Mouse (Mus musculus) lung, embryonic 15.5 days (tissue): ENCODE measurements around the gene Prim2. TPM values are rescaled to one million over a fixed set of nuclear protein-coding genes. Genes with fewer than 3 reads are reported as not detected.

Source experiments
- ATAC-seq: fragments of 200-750 bp; cut with Nextera tagmentation; 2 replicates; pipeline ENCODE4 v1.8.0; 2017; ENCODE audit warnings: moderate number of reproducible peaks, borderline replicate concordance; ENCODE audit not compliant: low FRiP score, low TSS enrichment; ENCODE audit errors: extremely low read depth
- H3K27ac ChIP-seq: fragments of 300-500 bp; sonication (generic); 2 replicates; pipeline ENCODE4 v1.5.1; 2015; ENCODE audit warnings: moderate library complexity, mild to moderate bottlenecking, inconsistent platforms
- H3K27me3 ChIP-seq: fragments of 300-500 bp; sonication (generic); 2 replicates; pipeline ENCODE4 v1.6.1; 2015; ENCODE audit warnings: inconsistent platforms
- H3K36me3 ChIP-seq: fragments of 300-500 bp; sonication (generic); 2 replicates; pipeline ENCODE4 v1.6.1; 2015; ENCODE audit warnings: inconsistent platforms
- H3K4me1 ChIP-seq: fragments of 300-500 bp; sonication (generic); 2 replicates; pipeline ENCODE4 v1.6.1; 2015; ENCODE audit warnings: inconsistent platforms
- H3K4me2 ChIP-seq: fragments of 300-500 bp; sonication (generic); 2 replicates; pipeline ENCODE4 v1.6.1; 2015; ENCODE audit warnings: inconsistent platforms, mild to moderate bottlenecking, moderate library complexity
- H3K4me3 ChIP-seq: fragments of 300-500 bp; sonication (generic); 2 replicates; pipeline ENCODE4 v1.5.1; 2015; ENCODE audit warnings: mild to moderate bottlenecking, inconsistent platforms
- H3K9ac ChIP-seq: fragments of 300-500 bp; sonication (generic); 2 replicates; pipeline ENCODE4 v1.6.1; 2015; ENCODE audit warnings: inconsistent platforms
- H3K9me3 ChIP-seq: fragments of 300-500 bp; sonication (generic); 2 replicates; pipeline ENCODE4 v1.6.1; 2016; ENCODE audit warnings: inconsistent platforms
- WGBS: fragments of 180-500 bp; shearing (Covaris S2); methylation state at CpG from one replicate; pipeline ENCODE4 v1.1.7; 2015; 5-methylcytosine and 5-hydroxymethylcytosine counted together
- polyA plus RNA-seq: library from polyadenylated mRNA; unstranded; fragments of >200 nt; fragmentation: Nextera tagmentation; extraction: Ambion mirVana; gene quantifications from 2 replicates; pipeline ENCODE4 v1.2.1, GENCODE M21; 2015

The Prim2 gene
- polyA plus RNA-seq, 1 experiment from 2014 or later = 45.1 TPM

GRCm38 (mm10) chr1:33531860-33532259 is 137.7 kb downstream of the Prim2 start:
- no peaks in the 10 kb centered on the region for H3K9me3 ChIP-seq
- H3K4me3 ChIP-seq = no peak overlapping the region
- no peaks in the 10 kb centered on the region for H3K36me3 ChIP-seq
- H3K27ac ChIP-seq = no peak overlapping the region
- no peak for ATAC-seq
- H3K9ac ChIP-seq = no peak overlapping the region
- no peaks in the 10 kb centered on the region for H3K4me1 ChIP-seq
- no peak overlapping the region for H3K4me2 ChIP-seq
- H3K27me3 ChIP-seq = no peaks in the 10 kb centered on the region
- WGBS = 87% methylated on average over 3 of the region's 3 CpGs

GRCm38 (mm10) chr1:33531097-33531856 is 138.3 kb downstream of the Prim2 start:
- H3K9me3 ChIP-seq = no peaks in the 10 kb centered on the region
- ATAC-seq = no peak
- H3K4me1 ChIP-seq = no peaks in the 10 kb centered on the region
- no peak overlapping the region for H3K27ac ChIP-seq
- H3K9ac ChIP-seq = no peak overlapping the region
- no peaks in the 10 kb centered on the region for H3K36me3 ChIP-seq
- no peak overlapping the region for H3K4me3 ChIP-seq
- no peaks in the 10 kb centered on the region for H3K27me3 ChIP-seq
- H3K4me2 ChIP-seq = no peak overlapping the region
- 87% methylated on average over 5 of the region's 5 CpGs for WGBS

DNA sequence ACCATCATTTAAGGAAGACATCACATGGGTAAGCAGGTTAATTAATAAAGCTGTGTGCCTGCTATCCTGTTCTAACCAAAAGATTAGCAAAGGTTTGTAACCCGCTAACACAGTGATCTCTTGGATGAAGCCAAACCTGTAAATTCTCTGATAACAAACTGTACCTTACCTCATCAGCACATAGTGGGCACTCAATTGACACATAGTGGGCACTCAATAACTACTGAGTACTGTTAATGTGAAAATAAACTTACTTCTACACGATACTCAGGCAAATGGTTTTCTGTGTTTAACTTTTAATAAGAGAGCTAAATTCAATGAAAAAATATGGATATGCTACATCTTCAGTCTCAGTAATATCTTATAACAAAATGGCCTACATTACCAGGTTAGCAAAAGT is 139.1 kb downstream of the Prim2 start:
- no peak for ATAC-seq
- no peaks in the 10 kb centered on the region for H3K4me1 ChIP-seq
- H3K27me3 ChIP-seq = no peaks in the 10 kb centered on the region
- no peak overlapping the region for H3K4me2 ChIP-seq
- no peak overlapping the region for H3K4me3 ChIP-seq
- no peak overlapping the region for H3K9ac ChIP-seq
- H3K9me3 ChIP-seq = no peaks in the 10 kb centered on the region
- WGBS = 93% methylated on average over 2 of the region's 2 CpGs
- H3K36me3 ChIP-seq = no peaks in the 10 kb centered on the region
- no peak overlapping the region for H3K27ac ChIP-seq

DNA sequence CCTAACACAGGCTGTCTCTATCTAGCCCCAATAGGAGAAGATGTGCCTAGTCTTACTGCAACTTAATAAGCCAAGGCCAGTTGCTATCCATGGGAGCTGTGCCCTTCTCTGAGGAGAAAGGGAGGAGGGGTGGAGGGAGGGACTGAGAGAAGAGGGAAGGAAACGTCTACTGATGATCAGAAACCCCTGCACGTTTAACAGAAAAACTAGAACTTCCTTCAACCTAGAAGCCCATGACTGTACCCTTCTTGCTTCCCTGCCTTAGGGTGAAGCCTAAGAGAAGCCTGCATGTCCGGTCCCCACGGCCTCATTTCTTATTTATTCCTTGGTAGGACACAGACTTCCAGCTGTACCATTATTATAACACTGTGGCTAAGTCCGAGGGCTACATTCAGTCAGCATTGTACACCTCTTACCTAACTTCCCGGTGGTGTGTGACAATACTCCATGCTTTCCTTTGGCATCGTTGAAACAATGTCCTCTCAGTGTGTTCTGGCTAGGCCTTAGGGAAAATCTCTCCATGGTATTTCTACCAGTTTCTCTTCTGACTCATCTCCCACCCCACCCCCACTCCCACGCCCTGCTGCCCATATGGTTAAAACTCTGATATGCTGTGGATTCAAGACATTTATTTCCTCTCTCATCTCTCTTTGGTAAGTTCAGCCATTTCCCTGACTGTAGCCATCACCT is 139.9 kb downstream of the Prim2 start:
- H3K4me1 ChIP-seq = no peaks in the 10 kb centered on the region
- no peak overlapping the region for H3K9ac ChIP-seq
- H3K27ac ChIP-seq = no peak overlapping the region
- WGBS = 75% methylated on average over 8 of the region's 8 CpGs
- no peak for ATAC-seq
- H3K27me3 ChIP-seq = no peaks in the 10 kb centered on the region
- no peak overlapping the region for H3K4me3 ChIP-seq
- no peak overlapping the region for H3K4me2 ChIP-seq
- H3K36me3 ChIP-seq = no peaks in the 10 kb centered on the region
- no peaks in the 10 kb centered on the region for H3K9me3 ChIP-seq

DNA sequence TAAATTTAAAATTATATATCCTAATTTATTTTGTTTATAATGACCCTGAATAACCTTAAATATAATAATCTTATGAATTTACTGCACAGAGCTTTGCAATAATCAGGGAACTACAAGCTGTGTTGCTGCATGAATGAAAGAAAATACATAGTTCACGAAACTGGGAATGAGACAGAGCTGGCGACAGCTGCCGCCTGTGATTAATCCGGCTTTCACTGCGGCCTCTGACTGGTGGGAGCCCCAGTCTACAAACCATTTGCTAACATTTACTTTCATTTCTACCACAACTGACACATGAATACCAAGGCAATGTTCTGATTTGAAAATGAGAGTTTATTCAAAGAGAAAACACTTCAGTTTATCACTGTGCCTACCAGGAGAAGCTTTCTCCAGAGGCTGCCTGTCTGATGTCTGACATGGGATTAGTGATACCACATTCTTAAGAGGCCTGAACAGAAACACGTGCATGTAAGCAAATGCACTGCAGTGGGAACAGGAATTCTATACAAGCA is 142.2 kb downstream of the Prim2 start:
- no peak overlapping the region for H3K4me2 ChIP-seq
- no peaks in the 10 kb centered on the region for H3K27me3 ChIP-seq
- no peaks in the 10 kb centered on the region for H3K4me1 ChIP-seq
- no peak overlapping the region for H3K9ac ChIP-seq
- no peak for ATAC-seq
- no peak overlapping the region for H3K27ac ChIP-seq
- no peaks in the 10 kb centered on the region for H3K36me3 ChIP-seq
- H3K4me3 ChIP-seq = no peak overlapping the region
- H3K9me3 ChIP-seq = no peaks in the 10 kb centered on the region
- 70% methylated on average over 6 of the region's 6 CpGs for WGBS

- Histone ChIP-seq H3K27ac (no peak overlapping the region), H3K4me2 (no peak overlapping the region), H3K27me3 (no peaks in the 10 kb centered on the region), H3K9me3 (no peaks in the 10 kb centered on the region), H3K4me1 (no peaks in the 10 kb centered on the region), H3K9ac (no peak overlapping the region), H3K36me3 (no peaks in the 10 kb centered on the region), H3K4me3 (no peak overlapping the region)
- WGBS = 88% methylated on average over 5 of the region's 5 CpGs
- no peak for ATAC-seq
Observed at GRCm38 (mm10) chr1:33523223-33523622, 146.4 kb downstream of the Prim2 start.

GRCm38 (mm10) chr1:33515124-33515523 is 154.5 kb downstream of the Prim2 start:
- peak; percentile 69; the same call in 1 of the 2 replicates for ATAC-seq
- no peak overlapping the region for H3K27ac ChIP-seq
- H3K4me1 ChIP-seq = no peaks in the 10 kb centered on the region
- H3K27me3 ChIP-seq = no peaks in the 10 kb centered on the region
- no peak overlapping the region for H3K4me3 ChIP-seq
- H3K9me3 ChIP-seq = no peaks in the 10 kb centered on the region
- WGBS = 50% methylated on average over 8 of the region's 8 CpGs
- no peak overlapping the region for H3K4me2 ChIP-seq
- no peak overlapping the region for H3K9ac ChIP-seq
- H3K36me3 ChIP-seq = no peaks in the 10 kb centered on the region

- no peaks in the 10 kb centered on the region for H3K9me3 ChIP-seq
- no peaks in the 10 kb centered on the region for H3K27me3 ChIP-seq
- 88% methylated on average over 4 of the region's 4 CpGs for WGBS
- no peaks in the 10 kb centered on the region for H3K36me3 ChIP-seq
- no peak overlapping the region for H3K4me3 ChIP-seq
- H3K4me1 ChIP-seq = no peaks in the 10 kb centered on the region
- no peak overlapping the region for H3K9ac ChIP-seq
- ATAC-seq = no peak
- H3K4me2 ChIP-seq = no peak overlapping the region
- no peak overlapping the region for H3K27ac ChIP-seq
Observed at GRCm38 (mm10) chr1:33511310-33511709, 158.3 kb downstream of the Prim2 start.

GRCm38 (mm10) chr1:33504371-33504770 is 165.2 kb downstream of the Prim2 start:
- WGBS = 90% methylated on average over 5 of the region's 5 CpGs
- H3K36me3 ChIP-seq = no peaks in the 10 kb centered on the region
- no peak overlapping the region for H3K4me3 ChIP-seq
- no peak overlapping the region for H3K9ac ChIP-seq
- H3K27me3 ChIP-seq = no peaks in the 10 kb centered on the region
- no peaks in the 10 kb centered on the region for H3K9me3 ChIP-seq
- H3K4me2 ChIP-seq = no peak overlapping the region
- H3K27ac ChIP-seq = no peak overlapping the region
- ATAC-seq = no peak
- H3K4me1 ChIP-seq = no peaks in the 10 kb centered on the region

GRCm38 (mm10) chr1:33502890-33503289 is 166.7 kb downstream of the Prim2 start:
- no peak for ATAC-seq
- H3K27ac ChIP-seq = no peak overlapping the region
- H3K4me1 ChIP-seq = no peaks in the 10 kb centered on the region
- no peaks in the 10 kb centered on the region for H3K9me3 ChIP-seq
- no peak overlapping the region for H3K9ac ChIP-seq
- no peak overlapping the region for H3K4me2 ChIP-seq
- H3K27me3 ChIP-seq = no peaks in the 10 kb centered on the region
- no peak overlapping the region for H3K4me3 ChIP-seq
- H3K36me3 ChIP-seq = no peaks in the 10 kb centered on the region
- WGBS = 61% methylated on average over 7 of the region's 7 CpGs

- 61% methylated on average over 1 of the region's 1 CpGs for WGBS
- no peak overlapping the region for H3K4me2 ChIP-seq
- no peak overlapping the region for H3K9ac ChIP-seq
- no peaks in the 10 kb centered on the region for H3K4me1 ChIP-seq
- H3K27me3 ChIP-seq = no peaks in the 10 kb centered on the region
- no peak for ATAC-seq
- no peaks in the 10 kb centered on the region for H3K36me3 ChIP-seq
- no peak overlapping the region for H3K4me3 ChIP-seq
- no peak overlapping the region for H3K27ac ChIP-seq
- no peaks in the 10 kb centered on the region for H3K9me3 ChIP-seq
Observed at GRCm38 (mm10) chr1:33502298-33502697, 167.3 kb downstream of the Prim2 start.

GRCm38 (mm10) chr1:33500111-33500510 is 169.5 kb downstream of the Prim2 start:
- Histone ChIP-seq H3K9ac (no peak overlapping the region), H3K36me3 (no peaks in the 10 kb centered on the region), H3K27me3 (no peaks in the 10 kb centered on the region), H3K9me3 (no peaks in the 10 kb centered on the region), H3K4me1 (no peaks in the 10 kb centered on the region), H3K4me3 (no peak overlapping the region), H3K27ac (no peak overlapping the region), H3K4me2 (no peak overlapping the region)
- ATAC-seq = no peak
- WGBS = 70% methylated on average over 9 of the region's 9 CpGs
